Mouse (Mus musculus) ovary, postnatal 36 days (tissue): ENCODE measurements at regions not wholly inside any gene's neighbourhood (a gene's known extent, or its start where the extent isn't known, plus 50 kb on each side); places are given as distances from the start of the nearest gene placed in this dataset.

Source experiments
- DNase-seq: peaks from one replicate; pipeline ENCODE4 v3.0.0; 2022; ENCODE audit warnings: low spot score, mixed read lengths

DNA sequence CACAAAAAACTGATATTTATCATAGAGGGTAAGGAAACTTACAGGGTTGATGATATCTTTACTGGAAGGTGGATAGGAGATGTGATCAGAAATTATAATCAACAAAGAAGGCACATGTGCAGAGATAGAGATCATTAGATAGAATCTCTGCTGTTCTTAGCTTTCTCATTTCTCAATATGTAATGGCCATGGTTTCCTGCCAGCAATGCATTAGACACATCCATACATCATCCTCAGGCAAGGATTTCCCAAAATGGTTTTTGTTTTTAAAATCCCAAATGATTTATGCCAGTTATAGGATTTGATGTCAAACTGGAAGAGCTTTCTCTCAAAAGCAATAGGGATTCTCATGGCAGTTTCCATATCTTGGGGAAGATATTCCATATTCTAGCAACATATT is 52.0 kb upstream of the C030005K15Rik start:
- no peak for DNase-seq

DNA sequence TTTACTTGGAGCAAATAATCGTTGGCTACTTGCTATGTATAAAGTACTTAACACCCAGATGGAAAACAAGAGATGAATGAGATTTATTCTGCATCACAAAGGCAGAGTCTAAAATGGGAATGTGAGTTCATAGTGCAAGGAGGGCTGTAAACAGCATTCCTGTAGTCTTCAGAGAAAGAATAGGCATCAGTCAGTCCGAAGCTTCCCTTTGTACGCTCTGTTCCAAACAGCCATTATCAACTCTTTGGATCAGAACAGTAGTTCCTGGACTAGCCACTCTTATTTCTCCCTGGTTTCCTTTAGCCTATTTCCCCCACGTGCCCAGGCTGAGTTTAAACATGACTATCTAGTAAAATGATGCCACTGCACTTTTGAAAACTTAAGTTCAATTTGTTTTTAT is 52.8 kb upstream of the C030005K15Rik start:
- no peak for DNase-seq

DNA sequence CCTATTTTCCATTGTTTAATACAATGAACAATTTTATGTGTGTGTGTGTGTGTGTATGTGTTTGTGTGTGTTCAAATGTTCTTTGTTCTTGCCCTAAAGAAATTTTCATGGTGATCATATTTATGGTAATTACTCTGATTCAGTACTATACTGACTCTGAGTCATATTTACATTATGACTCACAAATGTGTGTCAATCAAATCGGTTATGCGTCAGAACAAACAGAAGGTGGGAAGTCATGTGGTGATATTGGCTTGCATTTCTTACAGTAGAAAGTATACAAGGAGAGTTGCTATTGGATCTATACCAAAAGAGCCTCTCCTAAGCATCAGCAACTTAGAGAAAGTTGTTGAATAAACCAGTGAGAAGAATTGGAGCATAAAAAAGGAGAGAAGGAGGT is 67.2 kb upstream of the C030005K15Rik start:
- DNase-seq: no peak

GRCm38 (mm10) chr10:97801448-97802265 is 75.1 kb upstream of the C030005K15Rik start:
- no peak for DNase-seq

GRCm38 (mm10) chr10:97807947-97808346 is 81.4 kb upstream of the C030005K15Rik start:
- DNase-seq: no peak

DNA sequence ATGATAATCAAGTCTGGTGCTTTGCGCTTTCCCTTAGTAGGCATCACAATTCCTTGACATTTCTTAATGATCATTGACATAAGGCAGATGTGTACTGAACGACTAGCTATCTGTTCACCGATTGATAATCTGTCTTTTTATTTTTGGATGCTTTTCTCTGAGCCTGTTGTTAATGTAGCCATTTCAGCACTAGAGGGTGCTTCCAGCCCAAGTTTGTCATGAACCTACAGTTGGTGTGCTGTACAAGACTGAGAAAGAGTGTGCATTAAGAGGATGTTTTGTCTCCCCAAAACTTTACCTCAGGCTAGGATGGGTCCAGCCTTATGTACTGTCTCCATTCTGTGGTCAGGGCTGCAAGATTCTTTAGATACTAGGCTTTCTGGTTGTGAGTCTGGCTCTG is 116.0 kb upstream of the C030005K15Rik start:
- no peak for DNase-seq

DNA sequence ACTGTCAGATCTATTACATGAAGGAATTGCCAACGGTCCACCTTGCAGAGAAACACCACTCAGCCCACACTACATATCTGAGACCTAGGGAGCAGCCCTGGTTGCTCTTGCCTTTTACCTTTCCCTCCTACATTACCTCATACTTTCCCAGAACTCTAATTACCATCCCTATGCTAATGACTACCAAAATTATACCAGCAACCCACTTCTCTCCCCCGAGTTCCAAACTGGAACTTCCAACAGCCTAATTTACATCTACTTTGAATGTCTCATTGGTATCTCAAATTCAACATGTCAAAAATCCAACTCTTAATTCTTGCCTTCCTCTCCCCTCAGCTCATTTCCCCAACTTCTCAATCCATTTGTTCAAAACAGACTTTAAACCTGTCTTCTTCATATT is 124.9 kb upstream of the C030005K15Rik start:
- DNase-seq: no peak

- DNase-seq: no peak
Observed at GRCm38 (mm10) chr10:97877088-97877487, 150.5 kb upstream of the C030005K15Rik start.

DNA sequence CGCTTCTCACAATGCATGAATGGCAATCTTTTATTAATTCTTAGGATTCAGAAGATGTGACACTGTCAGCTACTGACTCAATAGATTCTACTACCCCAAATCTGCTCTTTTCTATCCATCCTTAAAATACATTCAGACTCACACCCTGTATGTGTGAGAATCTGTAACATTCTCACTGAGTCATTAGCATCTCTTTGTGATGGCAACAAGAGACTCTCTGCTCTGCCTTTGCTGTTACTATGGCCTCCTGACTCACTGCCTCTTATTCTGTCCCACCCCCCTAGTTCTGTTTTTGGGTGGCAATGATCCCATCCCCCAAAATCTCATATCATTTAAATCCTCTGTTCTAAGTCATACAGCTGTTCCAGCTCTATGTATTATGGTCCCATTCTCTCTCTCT is 159.5 kb upstream of the C030005K15Rik start:
- DNase-seq: no peak

GRCm38 (mm10) chr10:97905793-97906192 is 179.2 kb upstream of the C030005K15Rik start:
- no peak for DNase-seq

DNA sequence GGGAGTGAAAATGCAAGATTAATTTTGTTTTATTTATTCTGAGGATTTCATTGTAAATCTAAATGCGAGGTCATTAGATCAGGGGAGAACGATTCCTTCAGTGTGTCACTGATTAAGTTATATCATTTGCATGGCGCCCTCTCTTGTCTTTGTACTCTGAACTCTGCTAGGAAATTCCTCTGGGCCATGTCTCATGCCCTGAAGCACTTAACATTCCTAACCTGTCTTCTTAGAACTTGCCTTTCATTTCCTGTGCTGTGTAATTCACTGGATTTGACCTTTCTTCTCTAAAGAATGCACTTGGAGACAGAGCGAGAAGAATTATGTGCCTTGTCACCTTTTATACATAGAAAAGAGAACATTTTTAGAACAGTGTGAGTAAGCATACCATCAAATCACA is 199.0 kb upstream of the C030005K15Rik start:
- DNase-seq: no peak

GRCm38 (mm10) chr10:97940345-97940744 is 213.8 kb upstream of the C030005K15Rik start:
- no peak for DNase-seq

GRCm38 (mm10) chr10:97965881-97966280 is 239.3 kb upstream of the C030005K15Rik start:
- no peak for DNase-seq

DNA sequence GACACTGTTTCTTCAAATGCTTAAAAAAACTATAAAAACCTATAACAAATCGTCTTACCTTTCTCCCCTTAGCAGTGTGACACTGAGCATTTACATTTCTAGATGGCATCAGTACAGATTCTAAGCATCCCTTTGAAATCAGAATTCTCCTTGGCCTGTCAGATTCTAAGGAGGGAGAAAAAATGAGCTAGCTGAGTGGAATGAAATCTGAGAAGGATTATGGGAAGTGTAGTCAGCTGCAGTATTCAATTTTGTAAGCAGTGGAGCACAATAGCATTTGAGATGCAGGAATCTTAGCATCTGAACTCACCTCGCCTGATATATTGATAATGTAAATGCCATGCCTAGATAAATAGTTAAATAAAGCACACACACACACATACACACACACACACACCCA is 240.4 kb upstream of the C030005K15Rik start:
- DNase-seq: no peak

DNA sequence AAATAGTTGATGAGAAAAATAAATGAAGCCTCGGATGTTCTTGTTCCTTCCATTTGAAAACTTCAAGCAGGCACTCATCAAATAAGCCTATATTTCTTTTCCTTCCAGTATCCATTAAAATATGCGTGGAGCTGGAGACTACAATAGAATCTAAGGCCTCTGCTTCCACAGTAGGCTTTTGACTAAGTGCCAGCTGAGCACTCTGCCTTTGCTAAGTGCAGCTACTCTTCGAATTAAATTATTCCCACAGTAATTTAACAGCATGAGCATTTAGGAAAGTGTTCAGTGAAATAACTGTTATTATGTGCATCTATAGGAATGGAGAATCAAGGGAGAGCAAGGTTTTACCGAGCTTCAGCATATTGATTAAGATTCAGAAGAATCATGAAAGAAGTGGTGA is 280.5 kb upstream of the C030005K15Rik start:
- DNase-seq: no peak

- no peak for DNase-seq
Observed at GRCm38 (mm10) chr10:98008355-98008754, 281.8 kb upstream of the C030005K15Rik start.

- no peak for DNase-seq
Observed at GRCm38 (mm10) chr10:98012916-98013315, 286.4 kb upstream of the C030005K15Rik start.

- DNase-seq: no peak
Observed at GRCm38 (mm10) chr10:98014985-98015902, 288.7 kb upstream of the C030005K15Rik start.

DNA sequence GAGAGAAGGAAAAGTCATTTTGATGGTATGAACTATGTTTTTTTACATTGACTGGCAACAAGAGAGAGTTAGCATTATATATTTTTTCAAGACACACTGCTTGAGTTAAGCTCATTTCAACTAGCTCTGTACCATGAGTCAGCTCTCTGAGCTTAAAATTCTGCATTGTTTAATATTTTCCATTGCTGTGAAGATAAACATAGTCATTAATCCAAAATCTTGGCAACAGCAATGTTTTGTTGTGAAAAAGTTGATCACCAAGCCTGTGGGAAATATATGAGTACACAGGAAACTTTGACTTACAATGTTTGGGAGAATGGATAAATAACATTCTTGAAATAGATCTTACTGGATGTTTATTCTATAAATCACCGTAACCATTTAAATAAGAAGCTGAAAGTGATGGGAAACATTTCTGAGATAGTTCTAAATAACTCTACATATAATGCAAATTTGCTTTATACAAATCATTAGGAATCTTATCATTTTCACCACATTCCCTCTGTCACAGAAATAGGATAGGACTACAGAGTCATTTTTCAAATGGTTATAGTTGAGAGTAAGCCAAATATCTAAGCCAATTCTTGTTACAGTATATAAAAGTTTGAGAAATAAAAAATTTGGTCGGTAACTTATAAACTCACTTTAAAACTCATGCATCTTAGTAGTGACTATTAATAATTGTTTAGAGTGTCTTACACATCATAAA is 290.2 kb upstream of the C030005K15Rik start:
- DNase-seq: no peak

DNA sequence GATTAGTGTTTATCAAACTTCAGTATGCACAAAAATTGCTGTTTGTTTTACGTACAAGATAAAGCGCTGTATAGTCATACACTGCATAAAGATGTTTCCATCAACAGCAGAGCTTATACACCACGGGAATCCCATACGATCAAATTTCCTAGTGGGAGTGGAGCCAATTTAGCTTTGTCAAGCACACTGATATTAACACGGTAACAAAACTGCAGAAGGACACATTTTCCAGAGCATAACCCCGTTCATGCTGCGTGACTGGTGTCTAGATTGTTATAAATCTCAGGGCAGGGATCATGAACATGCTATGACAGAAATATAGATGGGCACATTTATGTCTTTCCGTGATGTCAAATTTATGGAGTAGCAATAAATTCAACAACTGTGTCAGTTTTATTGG is 302.6 kb upstream of the C030005K15Rik start:
- DNase-seq: no peak

DNA sequence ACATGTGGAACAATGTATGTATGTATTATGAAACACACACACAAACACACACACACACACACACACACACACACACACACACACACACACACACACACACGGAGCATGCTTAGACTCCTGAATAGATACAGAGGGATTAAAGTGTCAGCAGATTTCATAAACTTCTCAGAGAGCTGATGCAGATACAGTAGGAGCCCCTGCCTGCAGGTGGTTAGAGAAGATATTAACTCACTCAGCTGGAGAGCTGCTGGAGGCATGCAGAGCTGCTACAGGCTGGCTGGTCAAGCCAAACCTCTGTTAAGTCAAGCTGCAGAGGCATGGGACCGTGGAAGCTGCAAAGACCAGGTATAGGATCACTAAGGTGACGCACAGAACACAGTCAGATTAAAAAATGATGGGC is 303.1 kb upstream of the C030005K15Rik start:
- no peak for DNase-seq

- DNase-seq: no peak
Observed at GRCm38 (mm10) chr10:98032661-98033060, 306.1 kb upstream of the C030005K15Rik start.
